Mouse (Mus musculus): Measurements from ENCODE around the gene Ube4a. TPM values are rescaled to one million over a fixed set of nuclear protein-coding genes. Genes with fewer than 3 reads are reported as not detected.

The Ube4a gene
- polyA plus RNA-seq, 1 experiment from 2014 or later, result 25.7 TPM

GRCm38 (mm10) chr9:44888114-44888624 is 77.2 kb downstream of the Ube4a start:
- Histone ChIP-seq H3K27ac (replicated peaks in 1 of 2; ENCODE audit: control insufficient read depth in 1 of 2, insufficient read depth in 1 of 2, low read depth in 2 of 2, low read length in 2 of 2) (no peak overlapping the region), H3K9me3 (ENCODE audit: control insufficient read depth, low read length) (no peaks in the 10 kb centered on the region), H3K36me3 (ENCODE audit: control insufficient read depth, insufficient read depth, low read length) (no peaks in the 10 kb centered on the region), H3K4me2 (ENCODE audit: low read length) (no peak overlapping the region), H3K27me3 (ENCODE audit: control insufficient read depth, insufficient read depth, low read length) (no peaks in the 10 kb centered on the region), H3K4me3 (ENCODE audit: control insufficient read depth in 1 of 2, insufficient read depth in 1 of 2, low read depth in 1 of 2, low read length in 2 of 2) (no peak overlapping the region), H3K9ac (ENCODE audit: low read length) (no peak overlapping the region), H3K4me1 (ENCODE audit: control insufficient read depth in 2 of 2, insufficient read depth in 2 of 2, low read length in 2 of 2) (peaks cover 0 to 2% of the 10 kb centered on the region in 2 experiments; a peak in 1 of 4 replicates)
- ATAC-seq (ENCODE audit: insufficient number of reproducible peaks, insufficient read depth, low FRiP score, low read depth), result no peak
- 74% methylated on average over 7 of the region's 7 CpGs for WGBS

DNA sequence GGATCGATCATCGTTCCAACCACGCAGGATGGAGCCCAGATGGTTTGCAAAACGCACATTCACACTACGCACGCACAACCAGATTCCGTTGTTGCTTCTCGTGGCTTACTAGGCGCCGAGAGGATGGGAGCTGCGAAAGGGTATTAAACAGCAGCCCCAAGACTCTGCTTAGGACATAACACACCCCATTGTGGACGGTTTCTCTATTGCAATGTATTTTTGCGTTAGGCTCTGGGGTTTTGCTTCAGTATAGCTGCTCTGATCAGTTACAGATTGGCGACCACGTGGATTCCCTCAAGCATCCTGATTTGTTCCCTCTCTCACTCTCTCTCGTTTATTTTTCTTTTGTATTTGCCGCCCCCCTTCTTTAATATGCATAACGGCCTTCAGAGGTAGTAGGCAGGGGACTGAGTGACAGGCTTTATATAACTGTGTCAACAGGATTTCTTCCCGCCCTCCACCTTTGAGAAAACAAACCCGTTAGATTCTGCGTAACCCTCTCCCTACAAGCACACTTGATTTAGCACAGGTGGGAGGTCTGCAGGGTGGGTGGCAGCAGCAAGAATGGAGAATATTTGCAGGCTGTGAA is 82.3 kb downstream of the Ube4a start:
- Histone ChIP-seq H3K4me1 (ENCODE audit: control insufficient read depth in 2 of 2, insufficient read depth in 2 of 2, low read length in 2 of 2) (peaks cover 14 to 19% of the 10 kb centered on the region in 2 experiments; a peak in 3 of 4 replicates), H3K36me3 (ENCODE audit: control insufficient read depth, insufficient read depth, low read length) (no peaks in the 10 kb centered on the region), H3K27ac (replicated peaks in 1 of 2; ENCODE audit: control insufficient read depth in 1 of 2, insufficient read depth in 1 of 2, low read depth in 2 of 2, low read length in 2 of 2) (no peak overlapping the region), H3K9ac (ENCODE audit: low read length) (peak overlapping the region; percentile 84), H3K9me3 (ENCODE audit: control insufficient read depth, low read length) (no peaks in the 10 kb centered on the region), H3K4me2 (ENCODE audit: low read length) (peak overlapping the region; percentile 100), H3K4me3 (ENCODE audit: control insufficient read depth in 1 of 2, insufficient read depth in 1 of 2, low read depth in 1 of 2, low read length in 2 of 2) (peak overlapping the region; percentile 74 to 99), H3K27me3 (ENCODE audit: control insufficient read depth, insufficient read depth, low read length) (no peaks in the 10 kb centered on the region)
- WGBS, result 2% methylated on average over 21 of the region's 21 CpGs
- ATAC-seq (ENCODE audit: insufficient number of reproducible peaks, insufficient read depth, low FRiP score, low read depth), result no peak

DNA sequence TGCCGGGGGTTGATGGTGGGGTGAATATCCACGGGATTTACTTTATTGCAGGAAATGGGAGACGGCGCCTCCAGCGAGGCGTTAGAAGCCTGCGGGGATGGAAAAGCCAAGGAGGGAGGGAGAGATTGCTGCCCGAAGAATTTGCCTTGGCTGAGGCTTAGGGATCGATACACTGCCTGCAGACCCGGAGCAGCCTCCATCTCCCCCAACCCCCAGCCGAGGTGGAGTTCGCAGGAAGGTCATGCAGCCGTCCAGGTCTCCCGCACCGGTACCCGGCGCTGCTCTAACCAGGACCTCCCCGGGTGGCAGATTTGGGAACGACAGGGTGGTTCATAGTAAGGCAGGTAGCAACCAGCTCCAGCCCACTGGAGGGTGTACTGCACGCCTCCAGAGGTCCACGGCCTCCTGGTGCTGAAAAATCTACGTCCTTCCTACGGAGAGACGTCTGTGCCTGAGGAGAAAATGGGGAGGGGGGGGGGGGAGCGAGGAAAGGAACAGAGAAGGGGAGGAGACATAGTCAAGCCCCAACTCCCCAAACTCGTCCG is 82.9 kb downstream of the Ube4a start:
- under 1% methylated on average over 25 of the region's 27 CpGs for WGBS
- peak overlapping the region; percentile 100 for H3K4me2 ChIP-seq (ENCODE audit: low read length)
- peak overlapping the region; percentile 84 for H3K9ac ChIP-seq (ENCODE audit: low read length)
- H3K4me3 ChIP-seq (ENCODE audit: control insufficient read depth in 1 of 2, insufficient read depth in 1 of 2, low read depth in 1 of 2, low read length in 2 of 2), result peak overlapping the region; percentile 74 to 99
- peak overlapping the region; percentile 8 to 97; a peak in 2 of 4 replicates for H3K27ac ChIP-seq (replicated peaks in 1 of 2; ENCODE audit: control insufficient read depth in 1 of 2, insufficient read depth in 1 of 2, low read depth in 2 of 2, low read length in 2 of 2)
- no peaks in the 10 kb centered on the region for H3K27me3 ChIP-seq (ENCODE audit: control insufficient read depth, insufficient read depth, low read length)
- peak; percentile 20; the same call in 1 of the 2 replicates for ATAC-seq (ENCODE audit: insufficient number of reproducible peaks, insufficient read depth, low FRiP score, low read depth)
- peaks cover 14 to 19% of the 10 kb centered on the region in 2 experiments; a peak in 3 of 4 replicates for H3K4me1 ChIP-seq (ENCODE audit: control insufficient read depth in 2 of 2, insufficient read depth in 2 of 2, low read length in 2 of 2)
- H3K36me3 ChIP-seq (ENCODE audit: control insufficient read depth, insufficient read depth, low read length), result no peaks in the 10 kb centered on the region
- H3K9me3 ChIP-seq (ENCODE audit: control insufficient read depth, low read length), result no peaks in the 10 kb centered on the region

- H3K4me2 ChIP-seq (ENCODE audit: low read length), result peak overlapping the region; percentile 100
- peak overlapping the region; percentile 74 to 99 for H3K4me3 ChIP-seq (ENCODE audit: control insufficient read depth in 1 of 2, insufficient read depth in 1 of 2, low read depth in 1 of 2, low read length in 2 of 2)
- no peaks in the 10 kb centered on the region for H3K9me3 ChIP-seq (ENCODE audit: control insufficient read depth, low read length)
- peak overlapping the region; percentile 95 to 97 for H3K27ac ChIP-seq (replicated peaks in 1 of 2; ENCODE audit: control insufficient read depth in 1 of 2, insufficient read depth in 1 of 2, low read depth in 2 of 2, low read length in 2 of 2)
- no peaks in the 10 kb centered on the region for H3K27me3 ChIP-seq (ENCODE audit: control insufficient read depth, insufficient read depth, low read length)
- under 1% methylated on average over 29 of the region's 29 CpGs for WGBS
- peaks cover 14 to 20% of the 10 kb centered on the region in 2 experiments; a peak in 3 of 4 replicates for H3K4me1 ChIP-seq (ENCODE audit: control insufficient read depth in 2 of 2, insufficient read depth in 2 of 2, low read length in 2 of 2)
- no peaks in the 10 kb centered on the region for H3K36me3 ChIP-seq (ENCODE audit: control insufficient read depth, insufficient read depth, low read length)
- peak overlapping the region; percentile 84 for H3K9ac ChIP-seq (ENCODE audit: low read length)
- ATAC-seq (ENCODE audit: insufficient number of reproducible peaks, insufficient read depth, low FRiP score, low read depth), result peak; percentile 64
These were observed 83.4 kb downstream of the Ube4a start for GRCm38 (mm10) chr9:44881941-44882435.

GRCm38 (mm10) chr9:44881221-44881871 is 84.1 kb downstream of the Ube4a start, which contains the start of gene Kmt2a:
Gene Kmt2a, minus strand, starts transcription at chr9:44881296.
- 1% methylated on average over 44 of the region's 71 CpGs for WGBS

GRCm38 (mm10) chr9:44880309-44881081 is 84.9 kb downstream of the Ube4a start:
- ATAC-seq (ENCODE audit: insufficient number of reproducible peaks, insufficient read depth, low FRiP score, low read depth), result peak; percentile 15
- H3K36me3 ChIP-seq (ENCODE audit: control insufficient read depth, insufficient read depth, low read length), result no peaks in the 10 kb centered on the region; the same call in 1 of the 2 replicates
- H3K9me3 ChIP-seq (ENCODE audit: control insufficient read depth, low read length), result no peaks in the 10 kb centered on the region
- H3K4me3 ChIP-seq (ENCODE audit: control insufficient read depth in 1 of 2, insufficient read depth in 1 of 2, low read depth in 1 of 2, low read length in 2 of 2), result peak overlapping the region; percentile 96 to 99
- peak overlapping the region; percentile 97 for H3K9ac ChIP-seq (ENCODE audit: low read length)
- H3K27ac ChIP-seq (replicated peaks in 1 of 2; ENCODE audit: control insufficient read depth in 1 of 2, insufficient read depth in 1 of 2, low read depth in 2 of 2, low read length in 2 of 2), result peak overlapping the region; percentile 10 to 91; a peak in 3 of 4 replicates
- H3K27me3 ChIP-seq (ENCODE audit: control insufficient read depth, insufficient read depth, low read length), result no peaks in the 10 kb centered on the region
- WGBS, result under 1% methylated on average over 42 of the region's 44 CpGs
- H3K4me1 ChIP-seq (ENCODE audit: control insufficient read depth in 2 of 2, insufficient read depth in 2 of 2, low read length in 2 of 2), result peaks cover 14 to 34% of the 10 kb centered on the region in 2 experiments; a peak in 3 of 4 replicates
- H3K4me2 ChIP-seq (ENCODE audit: low read length), result peak overlapping the region; percentile 98

More at GRCm38 (mm10) chr9:44881221-44881871, 84.1 kb downstream of the Ube4a start, which contains the start of gene Kmt2a:
- Histone ChIP-seq H3K27ac (replicated peaks in 1 of 2; ENCODE audit: control insufficient read depth in 1 of 2, insufficient read depth in 1 of 2, low read depth in 2 of 2, low read length in 2 of 2) (peak within 1 kb of the TSS; percentile 95 to 97), H3K27me3 (ENCODE audit: control insufficient read depth, insufficient read depth, low read length) (no peaks in the 10 kb centered on the region), H3K36me3 (ENCODE audit: control insufficient read depth, insufficient read depth, low read length) (no peaks in the 10 kb centered on the region; the same call in 1 of the 2 replicates), H3K4me1 (ENCODE audit: control insufficient read depth in 2 of 2, insufficient read depth in 2 of 2, low read length in 2 of 2) (peaks cover 14 to 25% of the 10 kb centered on the region in 2 experiments; a peak in 3 of 4 replicates), H3K4me3 (ENCODE audit: control insufficient read depth in 1 of 2, insufficient read depth in 1 of 2, low read depth in 1 of 2, low read length in 2 of 2) (peak within 1 kb of the TSS; percentile 96 to 99), H3K4me2 (ENCODE audit: low read length) (peak within 1 kb of the TSS; percentile 100), H3K9ac (ENCODE audit: low read length) (peak within 1 kb of the TSS; percentile 97), H3K9me3 (ENCODE audit: control insufficient read depth, low read length) (no peaks in the 10 kb centered on the region)
- ATAC-seq (ENCODE audit: insufficient number of reproducible peaks, insufficient read depth, low FRiP score, low read depth), result peak; percentile 88
